Mouse (Mus musculus): ENCODE data around the gene Hmgcs2.

- TF ChIP-seq POLR2A (IDR thresholded peaks at IDR 0.05; ENCODE audit: insufficient read length, low read depth) (no peak), E2F4 (IDR thresholded peaks at IDR 0.05; ENCODE audit: insufficient read depth) (no peak), MAX (IDR thresholded peaks at IDR 0.05; ENCODE audit: low read depth) (no peak), SRF (IDR thresholded peaks at IDR 0.05; ENCODE audit: control insufficient read depth, insufficient read length, low read depth) (no peak), REST (IDR thresholded peaks at IDR 0.05; ENCODE audit: insufficient read depth, insufficient read length) (no peak), MYOG (IDR thresholded peaks at IDR 0.05; ENCODE audit: control insufficient read depth in 1 of 3, insufficient read depth in 1 of 3, insufficient read length in 2 of 3, low read depth in 2 of 3) (no peak), POLR2AphosphoS2 (IDR thresholded peaks at IDR 0.05; ENCODE audit: insufficient read length, low read depth) (no peak), TCF3 (IDR thresholded peaks at IDR 0.05; ENCODE audit: insufficient read length, low read depth) (no peak), MYOD1 (IDR thresholded peaks at IDR 0.05; ENCODE audit: control insufficient read depth in 1 of 3, insufficient read length in 2 of 3, low read depth in 2 of 3) (no peak), USF1 (IDR thresholded peaks at IDR 0.05; ENCODE audit: low read depth) (no peak)
Observed at GRCm38 (mm10) chr3:98249378-98249777, 30.9 kb upstream of the Hmgcs2 start.

All from myocyte (in vitro differentiated cells).